Mouse (Mus musculus) liver, embryonic 12.5 days (tissue): ENCODE data around the gene Cygb. TPM values are rescaled to one million over a fixed set of nuclear protein-coding genes. Genes with fewer than 3 reads are reported as not detected.
"Not testable (repeated sequence)": the region's sequence is repeated elsewhere in the genome, so short reads cannot be mapped to it uniquely, and the experiment has no call there.

ENCODE experiments used
- ATAC-seq: fragments of 200-750 bp; cut with Nextera tagmentation; 2 replicates; pipeline ENCODE4 v1.8.0; 2017; ENCODE audit warnings: moderate number of reproducible peaks, mild to moderate bottlenecking, moderate library complexity
- H3K27ac ChIP-seq: fragments of 300-500 bp; sonication (generic); 2 replicates; pipeline ENCODE4 v1.5.1; 2016; ENCODE audit warnings: mild to moderate bottlenecking
- H3K27me3 ChIP-seq: fragments of 300-500 bp; sonication (generic); replicated peaks from 2 replicates; pipeline ENCODE4 v1.6.1; 2016; ENCODE audit warnings: mild to moderate bottlenecking, moderate library complexity
- H3K36me3 ChIP-seq: fragments of 300-500 bp; sonication (generic); 2 replicates; pipeline ENCODE4 v1.6.1; 2016; ENCODE audit warnings: mild to moderate bottlenecking, moderate library complexity
- H3K4me1 ChIP-seq: fragments of 300-500 bp; sonication (generic); 2 replicates; pipeline ENCODE4 v1.6.1; 2016
- H3K4me2 ChIP-seq: fragments of 300-500 bp; sonication (generic); 2 replicates; pipeline ENCODE4 v1.6.1; 2016; ENCODE audit warnings: mild to moderate bottlenecking, moderate library complexity
- H3K4me3 ChIP-seq: fragments of 300-500 bp; sonication (generic); 2 replicates; pipeline ENCODE4 v1.5.1; 2016; ENCODE audit warnings: mild to moderate bottlenecking, moderate library complexity
- H3K9ac ChIP-seq: fragments of 300-500 bp; sonication (generic); 2 replicates; pipeline ENCODE4 v1.6.1; 2016; ENCODE audit warnings: mild to moderate bottlenecking, moderate library complexity
- H3K9me3 ChIP-seq: fragments of 300-500 bp; sonication (generic); replicated peaks from 2 replicates; pipeline ENCODE4 v1.6.1; 2016; ENCODE audit warnings: mild to moderate bottlenecking, moderate library complexity
- WGBS: fragments of 180-500 bp; shearing (Covaris S2); methylation state at CpG from one replicate; pipeline ENCODE4 v1.1.7; 2016; ENCODE audit not compliant: insufficient replicate concordance; 5-methylcytosine and 5-hydroxymethylcytosine counted together
- polyA plus RNA-seq: library from polyadenylated mRNA; unstranded; fragments of >200 nt; fragmentation: Nextera tagmentation; extraction: Ambion mirVana; gene quantifications from 2 replicates; pipeline ENCODE4 v1.2.1, GENCODE M21; 2016

Gene Cygb
- polyA plus RNA-seq, 1 experiment from 2014 or later, result 0.83 TPM

- 28% methylated on average over 14 of the region's 14 CpGs for WGBS
- Histone ChIP-seq H3K9ac (no peak overlapping the region), H3K9me3 (no peaks in the 10 kb centered on the region), H3K4me1 (peaks cover 36% of the 10 kb centered on the region), H3K4me2 (peak overlapping the region; percentile 44), H3K27me3 (peaks cover 28% of the 10 kb centered on the region), H3K36me3 (no peaks in the 10 kb centered on the region), H3K4me3 (no peak overlapping the region), H3K27ac (no peak overlapping the region)
- peak; percentile 12; the same call in 1 of the 2 replicates for ATAC-seq
Measured at GRCm38 (mm10) chr11:116642681-116643578, 11.2 kb downstream of the Cygb start.

- H3K27ac ChIP-seq, result no peak overlapping the region
- no peaks in the 10 kb centered on the region for H3K36me3 ChIP-seq
- H3K27me3 ChIP-seq, result peaks cover 28% of the 10 kb centered on the region
- no peak overlapping the region for H3K4me2 ChIP-seq
- no peak overlapping the region for H3K4me3 ChIP-seq
- 44% methylated on average over 3 of the region's 3 CpGs for WGBS
- H3K4me1 ChIP-seq, result peaks cover 24% of the 10 kb centered on the region
- H3K9me3 ChIP-seq, result no peaks in the 10 kb centered on the region
- ATAC-seq, result no peak
- H3K9ac ChIP-seq, result no peak overlapping the region
Measured at GRCm38 (mm10) chr11:116641731-116642130, 12.4 kb downstream of the Cygb start.

GRCm38 (mm10) chr11:116641168-116641567 lies 12.9 kb downstream of the Cygb start:
- Histone ChIP-seq H3K9ac (no peak overlapping the region), H3K27ac (no peak overlapping the region), H3K27me3 (peaks cover 28% of the 10 kb centered on the region), H3K4me2 (no peak overlapping the region), H3K36me3 (no peaks in the 10 kb centered on the region), H3K4me1 (peaks cover 19% of the 10 kb centered on the region), H3K4me3 (no peak overlapping the region), H3K9me3 (no peaks in the 10 kb centered on the region)
- 29% methylated on average over 5 of the region's 5 CpGs for WGBS
- ATAC-seq, result no peak

GRCm38 (mm10) chr11:116636607-116637006 lies 17.5 kb downstream of the Cygb start:
- H3K36me3 ChIP-seq, H3K9me3 ChIP-seq, ATAC-seq, H3K4me3 ChIP-seq, H3K4me1 ChIP-seq, H3K27ac ChIP-seq, H3K4me2 ChIP-seq, H3K9ac ChIP-seq, H3K27me3 ChIP-seq: not testable (repeated sequence)
- 56% methylated on average over 8 of the region's 8 CpGs for WGBS

- ATAC-seq, result no peak
- 79% methylated on average over 10 of the region's 10 CpGs for WGBS
- no peaks in the 10 kb centered on the region for H3K36me3 ChIP-seq
Measured at GRCm38 (mm10) chr11:116632962-116633361, 21.2 kb downstream of the Cygb start.

GRCm38 (mm10) chr11:116630171-116630965 lies 23.7 kb downstream of the Cygb start:
- Histone ChIP-seq H3K4me3 (no peak overlapping the region), H3K9me3 (no peaks in the 10 kb centered on the region), H3K4me2 (no peak overlapping the region), H3K9ac (no peak overlapping the region), H3K36me3 (no peaks in the 10 kb centered on the region), H3K4me1 (peaks cover 47% of the 10 kb centered on the region), H3K27ac (peak overlapping the region; percentile 40; the same call in 1 of the 2 replicates), H3K27me3 (no peaks in the 10 kb centered on the region)
- 45% methylated on average over 12 of the region's 12 CpGs for WGBS
- no peak for ATAC-seq

More at GRCm38 (mm10) chr11:116632962-116633361, 21.2 kb downstream of the Cygb start:
- H3K9me3 ChIP-seq, result no peaks in the 10 kb centered on the region
- H3K4me1 ChIP-seq, result peaks cover 21% of the 10 kb centered on the region; the same call in 1 of the 2 replicates
- H3K4me2 ChIP-seq, result no peak overlapping the region
- no peaks in the 10 kb centered on the region for H3K27me3 ChIP-seq
- H3K9ac ChIP-seq, result no peak overlapping the region
- no peak overlapping the region for H3K27ac ChIP-seq
- H3K4me3 ChIP-seq, result no peak overlapping the region

- no peak overlapping the region for H3K4me3 ChIP-seq
- WGBS, result 67% methylated on average over 6 of the region's 6 CpGs
- no peak overlapping the region for H3K27ac ChIP-seq
- H3K27me3 ChIP-seq, result no peaks in the 10 kb centered on the region
- no peaks in the 10 kb centered on the region for H3K9me3 ChIP-seq
- peaks cover 56% of the 10 kb centered on the region for H3K4me1 ChIP-seq
- no peak for ATAC-seq
- H3K4me2 ChIP-seq, result no peak overlapping the region
- H3K36me3 ChIP-seq, result no peaks in the 10 kb centered on the region
- H3K9ac ChIP-seq, result no peak overlapping the region
Measured at GRCm38 (mm10) chr11:116629472-116629871, 24.6 kb downstream of the Cygb start.

GRCm38 (mm10) chr11:116628712-116629111 lies 25.4 kb downstream of the Cygb start:
- Histone ChIP-seq H3K4me1 (peaks cover 61% of the 10 kb centered on the region), H3K27me3 (no peaks in the 10 kb centered on the region), H3K4me3 (no peak overlapping the region), H3K27ac (no peak overlapping the region), H3K36me3 (no peaks in the 10 kb centered on the region), H3K9ac (no peak overlapping the region), H3K9me3 (no peaks in the 10 kb centered on the region), H3K4me2 (no peak overlapping the region)
- ATAC-seq, result no peak
- WGBS, result 58% methylated on average over 9 of the region's 9 CpGs

GRCm38 (mm10) chr11:116627072-116628020 lies 26.8 kb downstream of the Cygb start:
- no peak for ATAC-seq
- Histone ChIP-seq H3K4me2 (no peak overlapping the region), H3K4me1 (peaks cover 75% of the 10 kb centered on the region), H3K9ac (no peak overlapping the region; the same call in 1 of the 2 replicates), H3K36me3 (no peaks in the 10 kb centered on the region), H3K27ac (peak overlapping the region; percentile 51; the same call in 1 of the 2 replicates), H3K9me3 (no peaks in the 10 kb centered on the region), H3K27me3 (no peaks in the 10 kb centered on the region), H3K4me3 (no peak overlapping the region)
- 28% methylated on average over 10 of the region's 10 CpGs for WGBS

- ATAC-seq, result no peak
- WGBS, result 70% methylated on average over 10 of the region's 10 CpGs
- Histone ChIP-seq H3K4me3 (no peak within 1 kb of the TSS), H3K4me2 (no peak within 1 kb of the TSS), H3K27ac (peak within 1 kb of the TSS; percentile 90), H3K9ac (no peak within 1 kb of the TSS; the same call in 1 of the 2 replicates), H3K27me3 (no peaks in the 10 kb centered on the region), H3K36me3 (no peaks in the 10 kb centered on the region), H3K4me1 (peaks cover 83% of the 10 kb centered on the region), H3K9me3 (no peaks in the 10 kb centered on the region)
Measured at GRCm38 (mm10) chr11:116626299-116627071, 27.6 kb downstream of the Cygb start, which contains the start of gene Rhbdf2. TSS of gene Rhbdf2 (minus strand) at chr11:116627019.
